Mouse (Mus musculus) liver, postnatal 0 days (tissue): Measurements from ENCODE around the gene Fbln1.

Source experiments
- CTCF ChIP-seq: sonication (generic); IDR thresholded peaks from 2 replicates; pipeline ENCODE4 v1.5.1; 2016; ENCODE audit warnings: antibody characterized with exemption, low read depth
- EP300 ChIP-seq: IDR thresholded peaks from 2 replicates; pipeline ENCODE4 v1.6.1; 2016; ENCODE audit warnings: antibody characterized with exemption, low read depth, mild to moderate bottlenecking

DNA sequence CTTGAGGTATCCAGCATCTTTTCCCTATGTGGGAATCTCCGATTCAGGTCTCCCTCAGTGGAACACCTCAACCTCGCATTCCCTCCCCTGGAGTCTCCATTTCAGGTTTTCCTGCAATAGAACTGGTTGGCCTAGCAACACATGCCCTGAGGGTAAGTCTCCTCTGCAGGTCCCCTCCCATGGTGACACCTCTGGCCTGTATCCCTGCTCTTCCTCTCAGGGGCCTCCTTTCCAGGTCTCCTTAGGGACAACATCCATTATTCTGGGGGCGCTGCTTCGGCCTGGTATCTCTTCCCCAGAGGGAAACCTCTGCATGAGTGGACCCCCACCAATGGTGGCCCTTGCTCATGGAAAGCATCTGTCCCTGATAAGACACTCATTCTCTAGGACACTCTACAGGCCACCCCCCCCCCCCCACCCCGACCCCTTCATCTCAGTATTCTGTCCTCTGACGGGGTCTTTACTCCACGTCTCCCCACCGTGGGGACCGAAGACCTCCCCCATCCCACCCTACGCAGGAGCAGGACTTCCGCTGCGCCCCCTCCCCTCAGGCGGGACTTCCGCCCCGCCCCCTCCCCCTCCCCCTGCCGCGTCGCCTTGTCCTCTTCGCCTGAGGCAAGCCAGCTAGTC is 130.0 kb downstream of the Fbln1 start, which contains the start of gene Atxn10:
- no peak for TF ChIP-seq EP300
- TF ChIP-seq CTCF: no peak
